Mouse (Mus musculus): ENCODE data around the gene Kbtbd2. TPM values are rescaled to one million over a fixed set of nuclear protein-coding genes. Genes with fewer than 3 reads are reported as not detected.

Kbtbd2 gene
- polyA plus RNA-seq, 1 experiment, result 5.5 TPM

DNA sequence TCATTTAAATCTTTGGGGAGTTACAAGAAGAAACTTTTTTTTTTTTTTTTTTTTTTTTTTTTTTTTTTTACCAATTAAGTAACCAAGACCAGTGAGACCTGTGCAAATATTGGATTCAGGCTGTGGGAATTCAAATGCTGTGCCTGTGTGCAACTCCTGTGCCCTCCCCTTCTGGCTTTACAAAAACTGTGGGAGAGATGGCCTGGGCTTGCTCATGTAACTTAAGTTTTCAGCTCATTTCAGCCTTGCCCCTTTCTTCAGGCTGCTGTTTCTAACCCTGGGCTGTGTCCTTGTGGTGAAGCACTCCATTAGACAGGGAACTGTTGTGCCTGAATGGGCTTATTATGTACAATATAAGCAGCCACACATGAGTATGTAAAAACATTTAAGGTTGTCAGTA lies 35.2 kb upstream of the Kbtbd2 start:
- Histone ChIP-seq H3K27me3 (ENCODE audit: control insufficient read depth, insufficient read depth, low read length) (peaks cover 3% of the 10 kb centered on the region), H3K4me1 (ENCODE audit: control insufficient read depth, insufficient read depth, low read length) (peaks cover 2% of the 10 kb centered on the region), H3K4me3 (ENCODE audit: control insufficient read depth, low read depth, low read length) (no peak overlapping the region), H3K27ac (ENCODE audit: control insufficient read depth, insufficient read depth, low read depth, low read length) (no peak overlapping the region), H3K36me3 (ENCODE audit: control insufficient read depth, insufficient read depth, low read length) (no peaks in the 10 kb centered on the region)
- TF ChIP-seq CTCF (IDR thresholded peaks at IDR 0.05; ENCODE audit: control insufficient read depth, insufficient read depth, insufficient replicate concordance, low read depth, low read length) (no peak), POLR2A (IDR thresholded peaks at IDR 0.05; ENCODE audit: control insufficient read depth, low read depth, low read length) (no peak)

DNA sequence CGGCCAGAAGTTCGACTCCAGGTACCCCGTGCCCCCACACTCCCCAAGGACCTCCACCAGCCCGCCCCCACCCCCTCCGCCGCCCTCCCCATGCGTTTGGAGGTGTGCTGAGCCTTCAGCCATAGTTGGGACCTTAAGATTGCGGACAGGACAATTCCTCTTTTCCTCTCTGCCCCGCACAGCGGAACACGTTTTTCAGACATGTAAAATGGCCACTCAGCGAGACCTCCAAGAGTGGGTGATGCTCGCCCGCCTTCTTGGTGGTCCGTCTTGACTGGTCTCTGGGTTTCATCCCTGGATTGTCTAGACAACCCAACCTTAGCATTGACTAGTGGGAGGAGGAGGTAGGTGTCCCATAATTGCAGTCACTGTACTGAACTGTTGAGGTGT lies 34.8 kb upstream of the Kbtbd2 start:
- TF ChIP-seq CTCF (IDR thresholded peaks at IDR 0.05; ENCODE audit: control insufficient read depth, insufficient read depth, insufficient replicate concordance, low read depth, low read length) (no peak), POLR2A (IDR thresholded peaks at IDR 0.05; ENCODE audit: control insufficient read depth, low read depth, low read length) (no peak)
- peak overlapping the region; percentile 93 for H3K4me3 ChIP-seq (ENCODE audit: control insufficient read depth, low read depth, low read length)
- no peak overlapping the region for H3K27ac ChIP-seq (ENCODE audit: control insufficient read depth, insufficient read depth, low read depth, low read length)
- peaks cover 2% of the 10 kb centered on the region for H3K4me1 ChIP-seq (ENCODE audit: control insufficient read depth, insufficient read depth, low read length)
- H3K36me3 ChIP-seq (ENCODE audit: control insufficient read depth, insufficient read depth, low read length), result no peaks in the 10 kb centered on the region
- peaks cover 3% of the 10 kb centered on the region for H3K27me3 ChIP-seq (ENCODE audit: control insufficient read depth, insufficient read depth, low read length)

- TF ChIP-seq POLR2A (IDR thresholded peaks at IDR 0.05; ENCODE audit: control insufficient read depth, low read depth, low read length), result peak; percentile 28; the same call in 1 of the 2 replicates
- TF ChIP-seq CTCF (IDR thresholded peaks at IDR 0.05; ENCODE audit: control insufficient read depth, insufficient read depth, insufficient replicate concordance, low read depth, low read length), result no peak
- Histone ChIP-seq H3K4me1 (ENCODE audit: control insufficient read depth, insufficient read depth, low read length) (peaks cover 2% of the 10 kb centered on the region), H3K36me3 (ENCODE audit: control insufficient read depth, insufficient read depth, low read length) (no peaks in the 10 kb centered on the region), H3K27ac (ENCODE audit: control insufficient read depth, insufficient read depth, low read depth, low read length) (0 out of 2 replicates have a peak within 1 kb of the TSS, but pooled peaks have one; percentile 49), H3K4me3 (ENCODE audit: control insufficient read depth, low read depth, low read length) (peak within 1 kb of the TSS; percentile 93), H3K27me3 (ENCODE audit: control insufficient read depth, insufficient read depth, low read length) (peaks cover 3% of the 10 kb centered on the region)
Measured at GRCm38 (mm10) chr6:56831697-56832406, 34.2 kb upstream of the Kbtbd2 start, which contains the start of gene Fkbp9. TSS of gene Fkbp9 (plus strand) at chr6:56832059.

DNA sequence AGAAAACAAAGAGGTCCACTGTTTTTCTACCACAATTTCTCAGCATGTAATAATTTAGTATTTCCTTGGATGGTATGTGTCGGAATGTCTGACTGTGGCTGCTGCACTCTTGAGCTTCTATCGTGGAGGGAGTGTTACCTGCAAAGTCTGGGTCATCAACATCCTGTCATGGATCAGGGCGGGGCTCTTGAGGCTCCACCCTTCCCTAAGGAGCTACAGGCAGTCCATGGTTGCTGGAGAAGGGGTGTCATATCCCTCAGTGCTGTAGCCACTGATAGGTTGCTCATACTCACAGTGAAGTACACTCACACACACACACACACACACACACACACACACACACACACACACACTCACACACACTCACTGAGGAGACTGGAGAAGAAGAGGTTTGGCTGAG lies 28.0 kb upstream of the Kbtbd2 start:
- Histone ChIP-seq H3K36me3 (ENCODE audit: control insufficient read depth, insufficient read depth, low read length) (no peaks in the 10 kb centered on the region), H3K27ac (ENCODE audit: control insufficient read depth, insufficient read depth, low read depth, low read length) (no peak overlapping the region), H3K4me3 (ENCODE audit: control insufficient read depth, low read depth, low read length) (no peak overlapping the region), H3K27me3 (ENCODE audit: control insufficient read depth, insufficient read depth, low read length) (no peaks in the 10 kb centered on the region), H3K4me1 (ENCODE audit: control insufficient read depth, insufficient read depth, low read length) (no peaks in the 10 kb centered on the region)
- TF ChIP-seq POLR2A (IDR thresholded peaks at IDR 0.05; ENCODE audit: control insufficient read depth, low read depth, low read length), result no peak
- TF ChIP-seq CTCF (IDR thresholded peaks at IDR 0.05; ENCODE audit: control insufficient read depth, insufficient read depth, insufficient replicate concordance, low read depth, low read length), result no peak

DNA sequence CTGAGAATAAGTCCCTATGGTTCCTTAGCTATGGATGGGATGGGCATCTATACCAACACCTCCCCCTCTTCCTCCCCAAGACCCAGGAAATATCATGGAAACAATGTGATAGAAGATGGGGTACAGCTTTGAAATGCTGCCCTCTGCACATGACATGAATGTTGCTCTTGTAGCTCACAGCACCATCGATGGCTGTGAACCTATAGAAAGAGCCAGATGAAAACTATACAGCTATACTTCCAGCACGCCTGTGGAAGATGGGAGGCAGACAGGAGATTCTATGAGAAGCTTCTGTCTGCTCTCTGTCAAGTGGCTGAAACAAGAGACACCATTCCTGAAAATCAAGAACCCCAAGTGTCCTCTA lies 21.5 kb upstream of the Kbtbd2 start:
- no peak overlapping the region for H3K4me3 ChIP-seq (ENCODE audit: control insufficient read depth, low read depth, low read length)
- no peaks in the 10 kb centered on the region for H3K27me3 ChIP-seq (ENCODE audit: control insufficient read depth, insufficient read depth, low read length)
- no peak overlapping the region for H3K27ac ChIP-seq (ENCODE audit: control insufficient read depth, insufficient read depth, low read depth, low read length)
- TF ChIP-seq CTCF (IDR thresholded peaks at IDR 0.05; ENCODE audit: control insufficient read depth, insufficient read depth, insufficient replicate concordance, low read depth, low read length), result no peak
- TF ChIP-seq POLR2A (IDR thresholded peaks at IDR 0.05; ENCODE audit: control insufficient read depth, low read depth, low read length), result no peak
- no peaks in the 10 kb centered on the region for H3K36me3 ChIP-seq (ENCODE audit: control insufficient read depth, insufficient read depth, low read length)
- no peaks in the 10 kb centered on the region for H3K4me1 ChIP-seq (ENCODE audit: control insufficient read depth, insufficient read depth, low read length)

DNA sequence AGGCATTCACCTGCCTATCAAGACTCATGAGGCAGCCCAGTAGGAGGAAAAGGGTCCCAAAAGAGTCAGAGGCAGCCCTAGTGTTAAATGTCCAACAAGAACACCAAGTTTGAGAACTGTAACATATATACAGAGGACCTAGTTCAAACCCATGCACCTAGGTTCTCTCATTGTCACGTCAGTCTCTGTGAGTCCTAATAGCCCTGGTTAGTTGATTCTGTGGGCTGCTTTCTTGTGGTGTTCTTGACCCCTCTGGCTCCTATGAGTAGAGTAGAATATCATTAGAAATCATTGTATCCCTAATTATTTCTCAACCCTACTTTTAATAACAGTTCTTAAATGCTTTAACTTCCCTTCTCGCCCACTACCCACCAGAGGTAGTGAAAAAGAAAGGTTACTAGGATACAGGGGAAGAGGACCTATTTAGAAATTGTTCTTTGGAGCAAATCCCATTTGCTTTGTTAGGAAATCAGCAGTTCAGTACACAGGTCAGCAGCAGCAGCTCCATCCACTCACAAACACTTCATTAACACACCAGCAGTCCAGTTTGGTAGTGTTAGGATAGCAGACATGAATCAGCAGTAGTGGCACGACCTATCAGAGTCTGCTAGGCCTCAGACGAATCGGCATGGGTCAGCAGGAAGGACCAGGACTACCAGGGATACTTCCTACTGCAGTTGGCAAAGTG lies 21.0 kb upstream of the Kbtbd2 start:
- no peak overlapping the region for H3K4me3 ChIP-seq (ENCODE audit: control insufficient read depth, low read depth, low read length)
- H3K27ac ChIP-seq (ENCODE audit: control insufficient read depth, insufficient read depth, low read depth, low read length), result no peak overlapping the region
- TF ChIP-seq CTCF (IDR thresholded peaks at IDR 0.05; ENCODE audit: control insufficient read depth, insufficient read depth, insufficient replicate concordance, low read depth, low read length), result no peak
- TF ChIP-seq POLR2A (IDR thresholded peaks at IDR 0.05; ENCODE audit: control insufficient read depth, low read depth, low read length), result no peak
- no peaks in the 10 kb centered on the region for H3K36me3 ChIP-seq (ENCODE audit: control insufficient read depth, insufficient read depth, low read length)
- no peaks in the 10 kb centered on the region for H3K4me1 ChIP-seq (ENCODE audit: control insufficient read depth, insufficient read depth, low read length)
- H3K27me3 ChIP-seq (ENCODE audit: control insufficient read depth, insufficient read depth, low read length), result no peaks in the 10 kb centered on the region

DNA sequence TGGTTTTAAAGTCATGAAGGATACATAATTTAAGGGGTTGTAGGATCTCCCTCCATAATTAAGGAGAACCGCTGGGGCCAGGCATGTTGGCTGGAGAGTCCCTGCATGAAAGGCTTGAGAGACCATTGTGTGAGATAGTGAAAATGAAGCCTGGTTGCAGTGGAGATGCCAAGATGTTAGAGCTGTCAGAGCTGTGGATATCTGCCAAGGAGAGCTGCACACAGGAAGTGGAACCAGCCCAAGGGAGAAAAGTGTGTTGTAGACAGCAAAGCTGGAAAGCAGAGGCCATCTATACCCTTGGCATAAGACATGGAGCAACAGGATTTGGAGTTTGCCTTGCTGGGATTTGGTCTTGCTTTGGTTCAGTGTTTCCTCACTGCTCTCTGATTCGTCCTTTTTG lies 15.7 kb upstream of the Kbtbd2 start:
- Histone ChIP-seq H3K27ac (ENCODE audit: control insufficient read depth, insufficient read depth, low read depth, low read length) (no peak overlapping the region), H3K27me3 (ENCODE audit: control insufficient read depth, insufficient read depth, low read length) (no peaks in the 10 kb centered on the region), H3K36me3 (ENCODE audit: control insufficient read depth, insufficient read depth, low read length) (no peaks in the 10 kb centered on the region), H3K4me3 (ENCODE audit: control insufficient read depth, low read depth, low read length) (no peak overlapping the region), H3K4me1 (ENCODE audit: control insufficient read depth, insufficient read depth, low read length) (no peaks in the 10 kb centered on the region)
- TF ChIP-seq POLR2A (IDR thresholded peaks at IDR 0.05; ENCODE audit: control insufficient read depth, low read depth, low read length), result no peak
- TF ChIP-seq CTCF (IDR thresholded peaks at IDR 0.05; ENCODE audit: control insufficient read depth, insufficient read depth, insufficient replicate concordance, low read depth, low read length), result no peak

Measured in testis, adult 2 months (tissue).